Mouse (Mus musculus) layer of hippocampus, adult 18-20 months (tissue): ENCODE results near the gene Olfr724. TPM values are rescaled to one million over a fixed set of nuclear protein-coding genes. Genes with fewer than 3 reads are reported as not detected.
"Not testable (repeated sequence)": the region's sequence is repeated elsewhere in the genome, so short reads cannot be mapped to it uniquely, and the experiment has no call there.

Experiments used
- DNase-seq, 2 experiments: peaks; one replicate each; pipeline ENCODE4 v3.0.0; 2022; ENCODE audit warnings: low spot score in 2 of 2
- long read RNA-seq: library from polyadenylated mRNA; stranded (forward); transcript quantifications from one replicate; pipeline ENCODE4 v2.0.0, GENCODE M21; 2021
- total RNA-seq, 2 experiments: library from RNA; stranded (reverse); gene quantifications; 2 replicates each; pipeline ENCODE4 v1.2.3; 2021

Gene Olfr724
- not detected for total RNA-seq
- long read RNA-seq, result 0 reads

GRCm38 (mm10) chr14:49963174-49963573 is at the start of gene Olfr724:
TSS of gene Olfr724 (minus strand) at chr14:49963274.
- not testable (repeated sequence) for DNase-seq

- DNase-seq, result no peak
These were observed 7.2 kb downstream of the Olfr724 start for GRCm38 (mm10) chr14:49955890-49956289.

GRCm38 (mm10) chr14:49931687-49932086 is 31.4 kb downstream of the Olfr724 start, which contains the start of gene Olfr723:
TSS of gene Olfr723 (minus strand) at chr14:49931787.
- not testable (repeated sequence) for DNase-seq

Other genes starting within 250 kb of the Olfr724 start
- 10 to 100 TPM; 26.2 to 27.9 TPM for gene Armh4, start 179.9 kb downstream of the Olfr724 start, total RNA-seq
- not detected for gene Olfr722, start 61.3 kb downstream of the Olfr724 start, total RNA-seq
- not detected for gene Olfr723, start 31.5 kb downstream of the Olfr724 start, total RNA-seq
- not detected for gene Olfr725, start 77.1 kb upstream of the Olfr724 start, total RNA-seq
- gene Olfr726, start 127.7 kb upstream of the Olfr724 start, total RNA-seq, result not detected
- gene Olfr727, start 159.9 kb upstream of the Olfr724 start, total RNA-seq, result not detected
- not detected for gene Olfr728, start 179.4 kb upstream of the Olfr724 start, total RNA-seq
- gene Olfr729, start 189.6 kb upstream of the Olfr724 start, total RNA-seq, result not detected
- gene Olfr730, start 224.9 kb upstream of the Olfr724 start, total RNA-seq, result not detected